Mouse (Mus musculus): ENCODE measurements around the gene Trak1. TPM values are rescaled to one million over a fixed set of nuclear protein-coding genes. Genes with fewer than 3 reads are reported as not detected.
"Not testable (repeated sequence)": the region's sequence is repeated elsewhere in the genome, so short reads cannot be mapped to it uniquely, and the experiment has no call there.

Gene Trak1
- polyA plus RNA-seq, 1 experiment = 41.5 TPM

DNA sequence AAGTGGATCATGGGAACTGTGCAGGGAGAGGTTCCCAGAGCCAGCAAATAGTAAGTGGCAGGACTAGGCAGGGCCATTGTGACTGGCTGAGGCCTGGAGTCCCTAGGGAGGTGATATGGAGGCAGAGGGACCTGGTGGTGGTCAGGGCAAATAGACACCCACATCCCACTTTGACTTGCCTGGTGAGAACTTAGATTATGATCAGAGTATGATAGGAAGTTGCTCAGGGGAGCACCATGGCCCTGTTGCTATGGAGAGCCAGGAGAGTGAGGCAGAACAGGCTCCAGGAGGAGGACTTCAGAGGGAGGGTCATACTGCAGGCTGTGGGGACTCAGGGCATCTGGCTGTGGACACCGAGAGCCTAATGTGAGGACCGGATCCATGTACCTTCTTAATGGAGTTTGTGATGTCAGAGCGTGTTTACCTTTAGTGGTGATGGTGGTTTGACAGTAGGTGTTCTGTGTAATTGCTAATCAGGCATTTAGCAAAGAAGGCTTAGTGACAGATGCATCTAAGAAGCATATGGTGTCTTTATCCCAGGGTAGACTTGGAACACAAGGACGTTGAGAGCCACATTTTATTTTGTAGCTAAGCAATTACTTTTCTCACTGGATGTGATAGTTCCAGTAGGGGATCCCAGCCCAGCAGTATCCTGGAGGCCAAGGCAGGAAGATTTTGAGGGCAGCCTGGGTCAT lies 18.7 kb downstream of the Trak1 start:
- Histone ChIP-seq H3K4me1 (ENCODE audit: control insufficient read depth, insufficient read depth, low read length) (peaks cover 12% of the 10 kb centered on the region), H3K27ac (ENCODE audit: insufficient read depth, low read length) (no peak overlapping the region)
- no peak for TF ChIP-seq CTCF (IDR thresholded peaks at IDR 0.05; ENCODE audit: borderline replicate concordance, insufficient read depth, low read length)
- no peak for TF ChIP-seq POLR2A (IDR thresholded peaks at IDR 0.05; ENCODE audit: low read depth, low read length)

GRCm38 (mm10) chr9:121316621-121317405 lies 19.5 kb downstream of the Trak1 start:
- TF ChIP-seq CTCF (IDR thresholded peaks at IDR 0.05; ENCODE audit: borderline replicate concordance, insufficient read depth, low read length) (no peak), POLR2A (IDR thresholded peaks at IDR 0.05; ENCODE audit: low read depth, low read length) (no peak)
- Histone ChIP-seq H3K4me3 (ENCODE audit: insufficient read depth, low read length) (no peak overlapping the region), H3K27ac (ENCODE audit: insufficient read depth, low read length) (no peak overlapping the region), H3K4me1 (ENCODE audit: control insufficient read depth, insufficient read depth, low read length) (peaks cover 12% of the 10 kb centered on the region)

More for the DNA sequence above, 18.7 kb downstream of the Trak1 start:
- no peak overlapping the region for H3K4me3 ChIP-seq (ENCODE audit: insufficient read depth, low read length)

DNA sequence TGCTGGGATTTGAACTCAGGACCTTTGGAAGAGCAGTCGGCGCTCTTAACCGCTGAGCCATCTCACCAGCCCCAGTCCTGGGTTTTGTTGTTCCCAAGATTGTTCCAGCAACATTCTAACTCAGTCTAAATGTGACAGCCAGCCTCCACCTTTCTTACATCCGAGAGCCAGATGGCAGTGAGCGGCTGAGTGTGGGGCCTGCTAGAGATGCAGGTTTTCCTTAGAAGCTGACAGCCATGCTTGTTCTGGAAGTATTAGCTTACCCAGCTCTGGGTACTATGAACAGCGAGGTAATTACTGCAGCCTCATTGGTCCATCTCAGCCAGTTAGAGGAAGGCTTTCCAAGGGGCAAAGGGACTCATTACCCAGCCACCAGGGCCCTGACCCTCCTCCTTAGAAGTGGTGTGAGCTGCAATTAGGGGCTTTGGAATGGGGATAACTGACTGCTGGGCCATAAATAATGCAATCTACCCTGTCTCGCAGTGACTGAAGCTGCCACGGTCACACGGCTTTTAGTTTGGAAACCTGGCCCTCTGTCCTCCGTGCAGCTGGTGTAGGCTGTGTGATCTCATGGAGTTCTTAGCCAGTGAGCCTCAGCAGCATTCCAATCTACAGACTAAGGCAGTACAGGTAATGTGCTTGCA lies 22.1 kb downstream of the Trak1 start:
- peaks cover 12% of the 10 kb centered on the region for H3K4me1 ChIP-seq (ENCODE audit: control insufficient read depth, insufficient read depth, low read length)
- H3K27ac ChIP-seq (ENCODE audit: insufficient read depth, low read length) = no peak overlapping the region

DNA sequence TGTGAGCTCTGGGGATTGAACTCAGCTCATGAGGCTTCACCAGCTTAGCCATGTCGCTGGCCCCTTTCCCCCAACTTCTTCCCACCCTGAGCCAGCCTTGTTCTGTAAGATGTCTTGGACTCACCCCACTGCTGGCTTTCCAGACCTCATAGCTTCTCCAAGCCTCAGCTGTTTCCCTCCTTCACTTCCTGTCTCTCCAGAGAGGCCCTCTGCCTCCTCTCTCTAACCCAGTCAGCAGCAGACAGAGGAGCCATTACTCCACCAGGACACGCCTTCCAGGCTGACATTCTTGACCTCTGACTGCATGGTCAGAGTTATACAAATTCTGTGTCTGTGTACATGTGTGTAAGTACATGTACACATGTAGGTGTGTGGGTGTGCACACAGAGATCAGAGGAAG lies 23.1 kb downstream of the Trak1 start:
- H3K27ac ChIP-seq (ENCODE audit: insufficient read depth, low read length) = no peak overlapping the region
- TF ChIP-seq CTCF (IDR thresholded peaks at IDR 0.05; ENCODE audit: borderline replicate concordance, insufficient read depth, low read length) = no peak
- TF ChIP-seq POLR2A (IDR thresholded peaks at IDR 0.05; ENCODE audit: low read depth, low read length) = no peak
- peaks cover 12% of the 10 kb centered on the region for H3K4me1 ChIP-seq (ENCODE audit: control insufficient read depth, insufficient read depth, low read length)

More for the DNA sequence above, 22.1 kb downstream of the Trak1 start:
- TF ChIP-seq POLR2A (IDR thresholded peaks at IDR 0.05; ENCODE audit: low read depth, low read length) = no peak
- no peak overlapping the region for H3K4me3 ChIP-seq (ENCODE audit: insufficient read depth, low read length)

DNA sequence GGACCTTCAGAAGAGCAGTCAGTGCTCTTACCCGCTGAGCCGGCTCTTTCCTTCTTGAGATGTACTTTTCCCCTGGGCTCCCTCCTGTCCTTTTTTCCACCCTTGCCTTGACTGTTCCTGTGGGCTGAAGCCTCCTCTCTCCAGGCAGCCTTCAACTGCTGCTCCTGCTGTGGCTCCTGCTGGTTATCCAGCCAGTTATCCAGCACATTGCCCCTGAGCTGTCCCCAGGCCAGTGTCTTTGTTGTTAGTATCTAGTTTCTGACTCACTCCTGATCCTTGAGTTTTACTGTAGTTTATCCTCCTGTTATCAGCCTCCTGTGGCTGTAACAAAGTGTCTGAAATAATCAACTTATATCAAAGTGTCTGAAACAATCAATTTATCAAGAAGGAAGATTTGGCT lies 23.8 kb downstream of the Trak1 start:
- Histone ChIP-seq H3K4me1 (ENCODE audit: control insufficient read depth, insufficient read depth, low read length) (0 out of 2 replicates have a peak, but pooled peaks cover 8% of the 10 kb centered on the region), H3K4me3 (ENCODE audit: insufficient read depth, low read length) (no peak overlapping the region), H3K27ac (ENCODE audit: insufficient read depth, low read length) (no peak overlapping the region)
- TF ChIP-seq CTCF (IDR thresholded peaks at IDR 0.05; ENCODE audit: borderline replicate concordance, insufficient read depth, low read length) (no peak), POLR2A (IDR thresholded peaks at IDR 0.05; ENCODE audit: low read depth, low read length) (no peak)

More for the DNA sequence above, 23.1 kb downstream of the Trak1 start:
- H3K4me3 ChIP-seq (ENCODE audit: insufficient read depth, low read length) = no peak overlapping the region

- 0 out of 2 replicates have a peak, but pooled peaks cover 2% of the 10 kb centered on the region for H3K4me1 ChIP-seq (ENCODE audit: control insufficient read depth, insufficient read depth, low read length)
- TF ChIP-seq POLR2A (IDR thresholded peaks at IDR 0.05; ENCODE audit: low read depth, low read length) (no peak), CTCF (IDR thresholded peaks at IDR 0.05; ENCODE audit: borderline replicate concordance, insufficient read depth, low read length) (no peak)
- H3K4me3 ChIP-seq (ENCODE audit: insufficient read depth, low read length) = no peak overlapping the region
- no peak overlapping the region for H3K27ac ChIP-seq (ENCODE audit: insufficient read depth, low read length)
Observed at GRCm38 (mm10) chr9:121322034-121322433, 24.7 kb downstream of the Trak1 start.

DNA sequence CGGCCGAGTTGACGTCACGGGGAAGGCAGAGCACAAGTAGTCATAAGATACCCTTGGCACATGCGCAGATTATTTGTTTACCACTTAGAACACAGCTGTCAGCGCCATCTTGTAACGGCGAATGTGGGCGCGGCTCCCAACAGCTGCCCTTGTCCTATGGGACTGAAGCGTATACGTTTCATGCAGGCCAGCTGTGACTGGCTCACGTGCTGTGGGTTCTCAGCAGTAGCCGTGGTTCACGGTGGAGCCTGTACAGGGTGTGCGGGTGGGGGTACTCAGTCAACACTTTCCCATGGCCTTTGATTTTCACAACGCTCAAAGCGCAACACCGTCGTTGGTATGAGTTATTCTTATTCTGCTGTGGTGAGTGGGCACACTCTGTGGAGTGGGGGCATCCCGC lies 31.0 kb downstream of the Trak1 start:
- not testable (repeated sequence) for H3K4me3 ChIP-seq (ENCODE audit: insufficient read depth, low read length); H3K27ac ChIP-seq (ENCODE audit: insufficient read depth, low read length)
- peaks cover 13% of the 10 kb centered on the region for H3K4me1 ChIP-seq (ENCODE audit: control insufficient read depth, insufficient read depth, low read length)

- Histone ChIP-seq H3K4me1 (ENCODE audit: control insufficient read depth, insufficient read depth, low read length) (peaks cover 13% of the 10 kb centered on the region), H3K4me3 (ENCODE audit: insufficient read depth, low read length) (no peak overlapping the region), H3K27ac (ENCODE audit: insufficient read depth, low read length) (no peak overlapping the region)
- TF ChIP-seq CTCF (IDR thresholded peaks at IDR 0.05; ENCODE audit: borderline replicate concordance, insufficient read depth, low read length) (no peak), POLR2A (IDR thresholded peaks at IDR 0.05; ENCODE audit: low read depth, low read length) (no peak)
Observed at GRCm38 (mm10) chr9:121329181-121329580, 31.9 kb downstream of the Trak1 start.

- no peak overlapping the region for H3K4me3 ChIP-seq (ENCODE audit: insufficient read depth, low read length)
- no peak for TF ChIP-seq POLR2A (IDR thresholded peaks at IDR 0.05; ENCODE audit: low read depth, low read length)
- TF ChIP-seq CTCF (IDR thresholded peaks at IDR 0.05; ENCODE audit: borderline replicate concordance, insufficient read depth, low read length) = no peak
- H3K4me1 ChIP-seq (ENCODE audit: control insufficient read depth, insufficient read depth, low read length) = peaks cover 13% of the 10 kb centered on the region
- no peak overlapping the region for H3K27ac ChIP-seq (ENCODE audit: insufficient read depth, low read length)
Observed at GRCm38 (mm10) chr9:121330065-121330464, 32.8 kb downstream of the Trak1 start.

- TF ChIP-seq POLR2A (IDR thresholded peaks at IDR 0.05; ENCODE audit: low read depth, low read length) (no peak), CTCF (IDR thresholded peaks at IDR 0.05; ENCODE audit: borderline replicate concordance, insufficient read depth, low read length) (no peak)
- peaks cover 13% of the 10 kb centered on the region for H3K4me1 ChIP-seq (ENCODE audit: control insufficient read depth, insufficient read depth, low read length)
- no peak overlapping the region for H3K4me3 ChIP-seq (ENCODE audit: insufficient read depth, low read length)
Observed at GRCm38 (mm10) chr9:121331438-121331837, 34.1 kb downstream of the Trak1 start.

More at GRCm38 (mm10) chr9:121331438-121331837, 34.1 kb downstream of the Trak1 start:
- H3K27ac ChIP-seq (ENCODE audit: insufficient read depth, low read length) = peak overlapping the region; percentile 67; the same call in 1 of the 2 replicates
